25 mouse cellular contexts compared by ENCODE assay signal in genomic region chr10:98628191-98628590, GRCm38 (mm10).
"Had no signal": no experiment of that assay in that cellular context is flagged by ENCODE, and none has a peak within 500 bp of the region (broad histone marks: within the 10 kb centered on the region; RNA-seq: fewer than 3 reads in every experiment).

No protein-coding gene starts in this region.

- H3K27ac ChIP-seq: heart, embryonic 10.5 days; hindbrain, embryonic 13.5 days; hindbrain, embryonic 15.5 days; hindbrain, postnatal 0 days; kidney, embryonic 15.5 days; kidney, postnatal 0 days; limb, embryonic 13.5 days; limb, embryonic 15.5 days; liver, embryonic 12.5 days; liver, embryonic 14.5 days had no signal

- H3K4me1 ChIP-seq: hindbrain, embryonic 13.5 days; hindbrain, embryonic 15.5 days; limb, embryonic 13.5 days; limb, embryonic 15.5 days had no signal

- H3K9me3 ChIP-seq: heart, embryonic 10.5 days; heart, embryonic 12.5 days; hindbrain, embryonic 13.5 days; hindbrain, embryonic 15.5 days; kidney, embryonic 15.5 days; limb, embryonic 13.5 days; limb, embryonic 15.5 days; liver, embryonic 12.5 days had no signal

- H3K4me2 ChIP-seq: heart, embryonic 12.5 days; hindbrain, embryonic 13.5 days; hindbrain, embryonic 15.5 days; kidney, embryonic 15.5 days; limb, embryonic 13.5 days; limb, embryonic 15.5 days; liver, embryonic 12.5 days had no signal

- H3K9ac ChIP-seq: heart, embryonic 12.5 days; hindbrain, embryonic 13.5 days; hindbrain, embryonic 15.5 days; kidney, embryonic 15.5 days; limb, embryonic 13.5 days; limb, embryonic 15.5 days; liver, embryonic 12.5 days; liver, embryonic 14.5 days had no signal

- H3K4me3 ChIP-seq: heart, embryonic 10.5 days; heart, embryonic 12.5 days; hindbrain, embryonic 13.5 days; hindbrain, embryonic 15.5 days; kidney, embryonic 15.5 days; limb, embryonic 13.5 days; limb, embryonic 15.5 days; liver, embryonic 12.5 days had no signal

- DNase-seq: gastrocnemius, postnatal 14 days; gastrocnemius, postnatal 36 days; heart, adult 11 months; heart, postnatal 10 days; heart, postnatal 36 days; kidney, adult 11 months; kidney, adult 2 months; kidney, adult 9 months; kidney, postnatal 14 days; kidney, postnatal 36 days; layer of hippocampus, adult 9-11 months; layer of hippocampus, postnatal 36 days; left cerebral cortex, postnatal 4 days had no signal

- ATAC-seq: hindbrain, postnatal 0 days; intestine, embryonic 16.5 days; liver, embryonic 12.5 days had no signal

- H3K27me3 ChIP-seq: heart, embryonic 12.5 days; hindbrain, embryonic 13.5 days; hindbrain, embryonic 15.5 days; kidney, embryonic 15.5 days; limb, embryonic 13.5 days; limb, embryonic 15.5 days; liver, embryonic 12.5 days had no signal

- H3K36me3 ChIP-seq: heart, embryonic 10.5 days; heart, embryonic 12.5 days; hindbrain, embryonic 13.5 days; hindbrain, embryonic 15.5 days; kidney, embryonic 15.5 days; limb, embryonic 13.5 days; limb, embryonic 15.5 days; liver, embryonic 12.5 days had no signal
